Mouse (Mus musculus) adrenal gland, adult (tissue): ENCODE measurements at regions not wholly inside any gene's neighbourhood (a gene's known extent, or its start where the extent isn't known, plus 50 kb on each side); places are given as distances from the start of the nearest gene placed in this dataset.

Experiments used
- DNase-seq, 2 experiments: peaks; one replicate each; pipeline ENCODE4 v3.0.0; 2022 to 2023; ENCODE audit warnings: low spot score in 1 of 2; ENCODE audit not compliant: inconsistent age in 2 of 2

- DNase-seq, result no peak
These were observed 1088.8 kb upstream of the Tenm4 start for GRCm38 (mm10) chr7:95082248-95082647.

- DNase-seq, result no peak
These were observed 1086.7 kb upstream of the Tenm4 start for GRCm38 (mm10) chr7:95084328-95084727.

GRCm38 (mm10) chr7:95091360-95091759 is 1079.7 kb upstream of the Tenm4 start:
- peak; percentile 55 to 85 for DNase-seq

DNA sequence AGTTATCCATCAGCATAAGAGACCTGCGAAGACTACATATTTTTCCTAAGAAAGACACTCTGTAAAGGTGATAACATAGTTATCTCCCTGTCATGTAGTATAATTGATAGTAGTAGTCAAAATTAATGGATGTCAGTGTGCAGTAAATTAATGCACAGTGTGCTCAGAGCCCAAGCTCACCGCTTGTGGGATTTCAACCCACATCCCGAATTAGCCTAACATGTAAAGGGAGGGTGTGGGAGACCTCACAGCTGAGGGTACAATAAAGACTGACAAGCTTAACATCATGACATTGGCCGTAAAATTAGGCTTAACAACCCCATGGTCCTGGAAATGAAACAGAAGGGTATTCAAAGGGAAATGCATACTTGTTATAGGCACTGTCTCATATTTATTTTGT is 1042.0 kb upstream of the Tenm4 start:
- no peak for DNase-seq

DNA sequence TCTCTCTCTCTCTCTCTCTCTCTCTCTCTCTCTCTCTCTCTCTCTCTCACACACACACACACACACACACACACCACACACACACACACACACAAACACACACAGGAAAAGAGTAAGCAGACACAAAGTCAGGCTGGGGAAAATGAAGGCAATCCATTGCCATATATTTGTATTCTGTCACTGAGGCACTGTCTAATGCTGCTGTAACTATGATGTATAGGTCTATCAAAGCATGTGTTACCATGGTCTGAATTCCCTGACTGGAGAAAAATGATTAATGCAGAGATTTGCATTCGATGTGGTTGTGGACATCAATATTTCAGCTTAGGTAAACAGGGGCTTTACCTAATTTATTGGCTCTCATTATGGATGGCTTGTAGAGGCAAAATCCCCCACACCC is 1038.0 kb upstream of the Tenm4 start:
- DNase-seq, result no peak

GRCm38 (mm10) chr7:95134062-95134625 is 1036.9 kb upstream of the Tenm4 start:
- no peak for DNase-seq

DNA sequence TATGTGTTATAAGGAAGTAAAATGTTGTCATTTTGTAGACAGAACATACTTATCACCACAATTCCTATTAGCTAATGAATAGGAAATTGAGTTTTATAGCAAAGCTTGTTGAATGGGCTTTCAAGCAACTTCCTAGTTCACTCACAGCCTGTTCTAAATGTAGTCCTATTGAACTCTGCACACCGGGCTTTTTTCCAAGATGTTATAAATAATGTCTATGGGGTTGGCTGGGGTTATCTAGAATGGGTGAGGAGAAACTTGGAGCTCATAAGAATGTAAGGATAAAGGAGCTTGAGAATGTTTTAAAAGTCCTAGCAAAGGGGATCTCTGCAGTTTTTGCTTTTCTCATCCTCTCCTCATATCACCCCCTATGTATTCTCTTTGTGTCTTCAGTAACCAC is 1029.3 kb upstream of the Tenm4 start:
- DNase-seq, result peak in 1 of 2 experiments; percentile 8

GRCm38 (mm10) chr7:95143037-95143436 is 1028.0 kb upstream of the Tenm4 start:
- DNase-seq, result no peak
